Mouse (Mus musculus): ENCODE results near the gene Lrrc59. TPM values are rescaled to one million over a fixed set of nuclear protein-coding genes. Genes with fewer than 3 reads are reported as not detected.
A peak's percentile ranks its signal among the peaks of the same experiment; 100 is the strongest.

The Lrrc59 gene
- polyA plus RNA-seq, 1 experiment, result 26.1 TPM

- TF ChIP-seq POLR2A (IDR thresholded peaks at IDR 0.05; ENCODE audit: borderline replicate concordance, control insufficient read depth, low read depth, low read length) (no peak), CTCF (IDR thresholded peaks at IDR 0.05; ENCODE audit: control insufficient read depth, insufficient read depth, low read length) (no peak)
- Histone ChIP-seq H3K4me1 (ENCODE audit: control insufficient read depth, insufficient read depth, low read length) (peaks cover 1% of the 10 kb centered on the region; the same call in 1 of the 2 replicates), H3K27ac (ENCODE audit: control insufficient read depth, insufficient read depth, low read depth, low read length, poor library complexity) (no peak overlapping the region), H3K4me3 (replicated peaks; ENCODE audit: control insufficient read depth, low read depth, low read length) (no peak overlapping the region)
- 86% methylated on average over 7 of the region's 7 CpGs for WGBS
Measured at GRCm38 (mm10) chr11:94600447-94600846, 29.1 kb upstream of the Lrrc59 start.

GRCm38 (mm10) chr11:94601321-94602281 lies 28.0 kb upstream of the Lrrc59 start, which contains the start of gene Acsf2:
Gene Acsf2 (minus strand): TSS chr11:94601871.
- Histone ChIP-seq H3K4me1 (ENCODE audit: control insufficient read depth, insufficient read depth, low read length) (peaks cover 1% of the 10 kb centered on the region; the same call in 1 of the 2 replicates), H3K27ac (ENCODE audit: control insufficient read depth, insufficient read depth, low read depth, low read length, poor library complexity) (peak within 1 kb of the TSS; percentile 7; the same call in 1 of the 2 replicates), H3K4me3 (replicated peaks; ENCODE audit: control insufficient read depth, low read depth, low read length) (peak within 1 kb of the TSS; percentile 59)
- TF ChIP-seq POLR2A (IDR thresholded peaks at IDR 0.05; ENCODE audit: borderline replicate concordance, control insufficient read depth, low read depth, low read length) (no peak; the same call in 1 of the 2 replicates), CTCF (IDR thresholded peaks at IDR 0.05; ENCODE audit: control insufficient read depth, insufficient read depth, low read length) (no peak)
- WGBS, result 4% methylated on average over 52 of the region's 52 CpGs

GRCm38 (mm10) chr11:94602356-94602955 lies 27.1 kb upstream of the Lrrc59 start:
- H3K27ac ChIP-seq (ENCODE audit: control insufficient read depth, insufficient read depth, low read depth, low read length, poor library complexity), result 0 out of 2 replicates have a peak overlapping the region, but pooled peaks have one; percentile 5
- peaks cover 1% of the 10 kb centered on the region; the same call in 1 of the 2 replicates for H3K4me1 ChIP-seq (ENCODE audit: control insufficient read depth, insufficient read depth, low read length)
- WGBS, result 78% methylated on average over 11 of the region's 11 CpGs
- TF ChIP-seq POLR2A (IDR thresholded peaks at IDR 0.05; ENCODE audit: borderline replicate concordance, control insufficient read depth, low read depth, low read length) (no peak), CTCF (IDR thresholded peaks at IDR 0.05; ENCODE audit: control insufficient read depth, insufficient read depth, low read length) (no peak)
- H3K4me3 ChIP-seq (replicated peaks; ENCODE audit: control insufficient read depth, low read depth, low read length), result no peak overlapping the region

DNA sequence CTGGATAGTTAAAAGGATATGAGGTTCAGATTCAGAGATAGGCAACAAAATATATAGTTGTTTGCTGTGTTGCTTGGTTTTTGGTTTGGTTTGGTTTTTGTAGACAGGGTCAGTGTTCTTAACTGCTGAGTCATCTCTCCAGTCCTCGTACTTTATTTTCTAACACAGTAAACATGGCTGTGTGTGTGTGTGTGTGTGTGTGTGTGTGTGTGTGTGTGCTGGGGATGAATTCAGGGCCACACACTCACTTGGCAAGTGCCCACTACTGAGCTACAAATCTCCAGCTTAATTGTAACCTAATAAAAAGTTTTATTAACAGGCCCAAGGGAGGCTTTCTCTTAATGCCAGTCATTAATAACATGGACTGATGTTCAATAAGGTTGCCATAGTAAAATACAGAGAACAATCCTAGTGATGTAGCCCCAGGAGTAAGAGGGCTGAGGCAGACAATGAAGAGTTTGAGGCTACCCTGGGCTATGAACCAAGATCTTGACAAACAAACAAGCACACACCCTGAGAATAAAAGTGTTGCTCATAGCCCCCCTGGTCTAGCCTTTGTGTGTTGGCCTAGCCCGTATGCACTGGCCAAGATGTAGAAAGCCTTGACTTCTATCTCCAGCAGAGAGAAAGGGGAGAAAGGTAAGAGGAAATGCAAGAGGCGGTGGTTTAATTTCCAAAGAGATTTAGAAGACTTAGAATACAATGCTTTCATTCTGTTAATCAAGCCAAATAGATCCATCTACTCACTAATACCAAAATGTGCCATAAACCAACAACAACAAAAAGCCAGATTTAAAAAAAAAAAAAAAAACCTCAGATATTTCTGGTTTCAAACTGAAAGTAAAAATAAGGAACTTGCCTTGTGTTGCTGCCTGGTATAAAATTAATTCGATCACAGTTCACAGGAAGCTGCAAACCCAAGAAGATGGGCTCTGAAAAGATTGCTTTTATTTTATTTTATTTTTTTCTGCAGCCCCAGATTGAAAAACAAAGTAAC lies 18.5 kb upstream of the Lrrc59 start:
- Histone ChIP-seq H3K27ac (ENCODE audit: control insufficient read depth, insufficient read depth, low read depth, low read length, poor library complexity) (no peak overlapping the region; the same call in 1 of the 2 replicates), H3K4me1 (ENCODE audit: control insufficient read depth, insufficient read depth, low read length) (no peaks in the 10 kb centered on the region), H3K4me3 (replicated peaks; ENCODE audit: control insufficient read depth, low read depth, low read length) (no peak overlapping the region)
- TF ChIP-seq CTCF (IDR thresholded peaks at IDR 0.05; ENCODE audit: control insufficient read depth, insufficient read depth, low read length), result no peak
- TF ChIP-seq POLR2A (IDR thresholded peaks at IDR 0.05; ENCODE audit: borderline replicate concordance, control insufficient read depth, low read depth, low read length), result no peak
- 21% methylated on average over 4 of the region's 4 CpGs for WGBS

- H3K4me3 ChIP-seq (replicated peaks; ENCODE audit: control insufficient read depth, low read depth, low read length), result no peak overlapping the region
- WGBS, result 86% methylated on average over 4 of the region's 4 CpGs
- TF ChIP-seq CTCF (IDR thresholded peaks at IDR 0.05; ENCODE audit: control insufficient read depth, insufficient read depth, low read length), result no peak
- TF ChIP-seq POLR2A (IDR thresholded peaks at IDR 0.05; ENCODE audit: borderline replicate concordance, control insufficient read depth, low read depth, low read length), result no peak
- H3K4me1 ChIP-seq (ENCODE audit: control insufficient read depth, insufficient read depth, low read length), result no peaks in the 10 kb centered on the region
- H3K27ac ChIP-seq (ENCODE audit: control insufficient read depth, insufficient read depth, low read depth, low read length, poor library complexity), result no peak overlapping the region
Measured at GRCm38 (mm10) chr11:94614603-94615002, 15.0 kb upstream of the Lrrc59 start.

DNA sequence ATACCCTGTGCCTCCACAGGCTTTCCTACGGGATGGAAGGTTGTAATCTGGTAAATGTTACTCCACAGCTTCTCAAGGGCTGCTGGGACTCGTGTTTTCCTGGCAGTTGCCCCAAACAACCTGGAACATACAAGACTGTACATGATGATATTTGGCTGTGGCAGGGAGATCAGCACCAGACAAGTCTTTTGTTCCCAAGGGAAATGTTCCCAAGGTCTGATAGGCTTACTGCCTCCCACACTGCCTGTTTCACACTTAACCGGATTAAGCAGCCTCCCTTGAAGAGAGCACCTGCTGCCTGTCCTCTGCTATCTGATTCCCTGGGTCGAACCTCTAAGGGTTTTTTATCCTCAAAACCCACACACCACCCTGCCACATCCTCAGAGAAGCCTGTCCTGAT lies 14.1 kb upstream of the Lrrc59 start:
- WGBS, result 64% methylated on average over 4 of the region's 4 CpGs
- H3K27ac ChIP-seq (ENCODE audit: control insufficient read depth, insufficient read depth, low read depth, low read length, poor library complexity), result no peak overlapping the region
- H3K4me1 ChIP-seq (ENCODE audit: control insufficient read depth, insufficient read depth, low read length), result no peaks in the 10 kb centered on the region
- H3K4me3 ChIP-seq (replicated peaks; ENCODE audit: control insufficient read depth, low read depth, low read length), result no peak overlapping the region
- TF ChIP-seq POLR2A (IDR thresholded peaks at IDR 0.05; ENCODE audit: borderline replicate concordance, control insufficient read depth, low read depth, low read length), result no peak
- no peak for TF ChIP-seq CTCF (IDR thresholded peaks at IDR 0.05; ENCODE audit: control insufficient read depth, insufficient read depth, low read length)

DNA sequence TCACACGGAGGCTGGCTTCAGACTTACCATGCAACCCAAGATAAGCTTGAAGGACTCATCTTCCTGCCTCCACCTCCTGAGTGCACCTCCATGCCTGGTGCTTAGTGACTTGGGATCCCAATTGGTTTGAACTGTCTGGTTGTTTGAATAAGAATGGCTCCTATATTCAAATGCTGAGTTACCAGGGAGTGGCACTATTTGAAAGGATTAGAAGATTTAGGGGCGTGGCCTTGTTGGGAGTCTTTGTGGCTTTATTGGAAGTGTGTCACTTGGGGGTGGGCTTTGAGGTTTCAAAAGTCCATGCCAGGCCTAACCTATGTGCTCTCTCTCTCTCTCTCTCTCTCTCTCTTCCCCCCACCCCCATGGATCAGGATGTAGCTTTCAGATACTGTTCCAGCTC lies 11.9 kb upstream of the Lrrc59 start:
- H3K4me3 ChIP-seq (replicated peaks; ENCODE audit: control insufficient read depth, low read depth, low read length), result no peak overlapping the region
- 87% methylated on average over 2 of the region's 2 CpGs for WGBS
- H3K27ac ChIP-seq (ENCODE audit: control insufficient read depth, insufficient read depth, low read depth, low read length, poor library complexity), result no peak overlapping the region
- H3K4me1 ChIP-seq (ENCODE audit: control insufficient read depth, insufficient read depth, low read length), result no peaks in the 10 kb centered on the region
- TF ChIP-seq POLR2A (IDR thresholded peaks at IDR 0.05; ENCODE audit: borderline replicate concordance, control insufficient read depth, low read depth, low read length) (no peak), CTCF (IDR thresholded peaks at IDR 0.05; ENCODE audit: control insufficient read depth, insufficient read depth, low read length) (no peak)
